ENCODE assay signal across 35 mouse cellular contexts in the genomic region with DNA sequence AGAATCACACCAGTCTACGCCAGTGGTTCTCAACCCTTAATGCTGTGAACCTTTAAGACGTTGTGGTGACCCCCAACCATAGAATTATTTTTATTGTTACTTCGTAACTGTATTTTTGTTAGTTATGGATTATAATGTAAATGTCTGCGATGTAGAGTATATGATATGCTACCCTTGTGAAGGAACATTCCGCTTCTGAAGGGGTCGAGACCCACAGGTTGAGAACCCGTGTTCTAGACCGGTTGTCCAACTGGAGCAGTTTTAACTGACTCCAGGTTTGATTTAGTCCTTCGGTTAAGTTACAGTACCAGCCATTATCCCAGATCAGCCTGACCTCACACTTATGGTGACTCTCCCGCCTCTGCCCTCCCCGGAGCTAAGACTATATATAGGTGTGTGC.
"Had no signal": no experiment of that assay in that cellular context is flagged by ENCODE, and none has a peak within 500 bp of the region (broad histone marks: within the 10 kb centered on the region; RNA-seq: fewer than 3 reads in every experiment).

No protein-coding gene starts in this region.

- DNase-seq: heart, postnatal 10 days; heart, postnatal 14 days; heart, postnatal 36 days; heart, postnatal 4 days; kidney, adult 11 months; kidney, adult 18-20 months; kidney, adult 2 months; kidney, adult 8-10 months; kidney, adult 9 months; kidney, postnatal 10 days; kidney, postnatal 14 days; kidney, postnatal 25 days; kidney, postnatal 36 days; kidney, postnatal 4 days; layer of hippocampus, adult 9-11 months; layer of hippocampus, postnatal 36 days had no signal

- H3K27ac ChIP-seq: heart, embryonic 10.5 days; heart, embryonic 13.5 days; heart, embryonic 15.5 days; hindbrain, embryonic 10.5 days; hindbrain, embryonic 12.5 days; hindbrain, embryonic 13.5 days; hindbrain, embryonic 14.5 days; hindbrain, embryonic 15.5 days; hindbrain, postnatal 0 days; intestine, embryonic 15.5 days; kidney, embryonic 15.5 days; kidney, postnatal 0 days; layer of hippocampus, adult 2 months; left cerebral cortex, adult 2 months had no signal

- H3K4me3 ChIP-seq: heart, embryonic 10.5 days; heart, embryonic 12.5 days; heart, embryonic 13.5 days; heart, embryonic 15.5 days; hindbrain, embryonic 10.5 days; hindbrain, embryonic 12.5 days; hindbrain, embryonic 13.5 days; hindbrain, embryonic 15.5 days; intestine, embryonic 15.5 days; kidney, embryonic 15.5 days; layer of hippocampus, adult 2 months; left cerebral cortex, adult 2 months had no signal

- H3K9me3 ChIP-seq: heart, embryonic 10.5 days; heart, embryonic 12.5 days; heart, embryonic 15.5 days; hindbrain, embryonic 10.5 days; hindbrain, embryonic 12.5 days; hindbrain, embryonic 13.5 days; hindbrain, embryonic 15.5 days; intestine, embryonic 15.5 days; kidney, embryonic 15.5 days had no signal

- H3K36me3 ChIP-seq: heart, embryonic 10.5 days; heart, embryonic 12.5 days; heart, embryonic 13.5 days; heart, embryonic 15.5 days; hindbrain, embryonic 10.5 days; hindbrain, embryonic 12.5 days; hindbrain, embryonic 13.5 days; hindbrain, embryonic 15.5 days; intestine, embryonic 15.5 days; kidney, embryonic 15.5 days had no signal

- H3K4me2 ChIP-seq: heart, embryonic 11.5 days; heart, embryonic 12.5 days; heart, embryonic 13.5 days; heart, embryonic 15.5 days; hindbrain, embryonic 12.5 days; hindbrain, embryonic 13.5 days; hindbrain, embryonic 14.5 days; hindbrain, embryonic 15.5 days; intestine, embryonic 15.5 days; kidney, embryonic 15.5 days had no signal

- H3K4me1 ChIP-seq: heart, embryonic 10.5 days; heart, embryonic 12.5 days; heart, embryonic 15.5 days; hindbrain, embryonic 10.5 days; hindbrain, embryonic 13.5 days; hindbrain, embryonic 15.5 days; intestine, embryonic 15.5 days; kidney, embryonic 15.5 days had no signal

- ATAC-seq: hindbrain, embryonic 16.5 days; hindbrain, postnatal 0 days; inflammation-experienced regulatory T-cells, adult 6 months; intestine, embryonic 15.5 days; intestine, postnatal 0 days had no signal

- H3K27me3 ChIP-seq: heart, embryonic 12.5 days; heart, embryonic 13.5 days; heart, embryonic 15.5 days; hindbrain, embryonic 12.5 days; hindbrain, embryonic 13.5 days; hindbrain, embryonic 15.5 days; intestine, embryonic 15.5 days; kidney, embryonic 15.5 days had no signal

- H3K9ac ChIP-seq: heart, embryonic 12.5 days; heart, embryonic 13.5 days; heart, embryonic 15.5 days; hindbrain, embryonic 12.5 days; hindbrain, embryonic 13.5 days; hindbrain, embryonic 14.5 days; hindbrain, embryonic 15.5 days; intestine, embryonic 15.5 days; kidney, embryonic 15.5 days had no signal
